Mouse (Mus musculus) forebrain, postnatal 0 days (tissue): ENCODE data around the gene Rflna. TPM values are rescaled to one million over a fixed set of nuclear protein-coding genes. Genes with fewer than 3 reads are reported as not detected.

Experiments used
- ATAC-seq: fragments of 200-750 bp; cut with Nextera tagmentation; 2 replicates; pipeline ENCODE4 v1.8.0; 2017; ENCODE audit warnings: mild to moderate bottlenecking, moderate library complexity
- DNase-seq: peaks from one replicate; pipeline ENCODE4 v3.0.0-alpha.2; 2015
- H3K27ac ChIP-seq: fragments of 300-500 bp; sonication (generic); 2 replicates; pipeline ENCODE4 v1.5.1; 2014; ENCODE audit warnings: low read depth, mild to moderate bottlenecking, antibody characterized with exemption, low read length, moderate library complexity, mixed read lengths
- H3K27me3 ChIP-seq: fragments of 300-500 bp; sonication (generic); 2 replicates; pipeline ENCODE4 v1.6.1; 2014; ENCODE audit warnings: mild to moderate bottlenecking, low read length, mixed read lengths; ENCODE audit not compliant: insufficient read depth
- H3K36me3 ChIP-seq: fragments of 300-500 bp; sonication (generic); 2 replicates; pipeline ENCODE4 v1.6.1; 2014; ENCODE audit warnings: mild to moderate bottlenecking, moderate library complexity; ENCODE audit not compliant: insufficient read depth
- H3K4me1 ChIP-seq: fragments of 300-500 bp; sonication (generic); 2 replicates; pipeline ENCODE4 v1.6.1; 2014; ENCODE audit warnings: antibody characterized with exemption; ENCODE audit not compliant: insufficient read depth
- H3K4me2 ChIP-seq: fragments of 300-500 bp; sonication (generic); 2 replicates; pipeline ENCODE4 v1.6.1; 2014; ENCODE audit warnings: low read depth, mild to moderate bottlenecking, moderate library complexity
- H3K4me3 ChIP-seq: fragments of 300-500 bp; sonication (generic); 2 replicates; pipeline ENCODE4 v1.5.1; 2014; ENCODE audit warnings: low read depth, low read length, mixed read lengths
- H3K9ac ChIP-seq: fragments of 300-500 bp; sonication (generic); 2 replicates; pipeline ENCODE4 v1.6.1; 2014; ENCODE audit warnings: mild to moderate bottlenecking
- H3K9me3 ChIP-seq: fragments of 300-500 bp; sonication (generic); 2 replicates; pipeline ENCODE4 v1.6.1; 2016; ENCODE audit warnings: low read length
- CTCF ChIP-seq: sonication (generic); IDR thresholded peaks from 2 replicates; pipeline ENCODE4 v1.5.1; 2016; ENCODE audit warnings: antibody characterized with exemption, control low read depth, low read depth
- WGBS: fragments of 180-500 bp; shearing (Covaris S2); extraction: QIAGEN DNeasy Blood & Tissue Kit; methylation state at CpG from one replicate; pipeline ENCODE4 v1.1.7; 2014; 5-methylcytosine and 5-hydroxymethylcytosine counted together
- polyA plus RNA-seq: library from polyadenylated mRNA; unstranded; fragments of >200 nt; fragmentation: Nextera tagmentation; extraction: Ambion mirVana; gene quantifications from 2 replicates; pipeline ENCODE4 v1.2.1, GENCODE M21; 2015
- total RNA-seq: library from RNA; depleted of rRNA; stranded (reverse); fragments of >200 nt; gene quantifications from 2 replicates; pipeline ENCODE4 v1.2.3, GENCODE M21; 2014

Gene Rflna
- total and polyA plus RNA-seq, 2 experiments from 2014 or later = 3.2 to 4.4 TPM

DNA sequence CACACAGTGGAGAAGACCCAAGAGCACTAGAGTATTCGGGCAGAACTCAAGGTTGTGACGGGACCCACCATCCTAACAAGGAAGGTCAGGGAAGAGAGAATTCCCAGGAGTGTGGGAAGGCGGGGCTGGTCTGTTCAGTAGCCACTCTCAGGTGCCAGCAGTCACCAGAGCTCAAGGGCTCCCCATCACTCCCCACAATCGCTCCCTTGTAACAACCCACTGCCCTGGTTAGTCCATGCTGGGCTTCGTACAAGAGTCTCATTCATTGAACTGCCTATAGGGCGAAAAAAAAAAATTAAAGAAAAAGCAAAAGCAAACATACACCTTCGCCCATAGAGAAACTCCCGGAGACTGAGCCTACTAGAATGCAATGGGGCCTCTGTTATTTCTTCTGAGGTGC lies 10.7 kb upstream of the Rflna start:
- Histone ChIP-seq H3K9ac (no peak overlapping the region), H3K4me2 (no peak overlapping the region), H3K36me3 (no peaks in the 10 kb centered on the region), H3K27ac (no peak overlapping the region), H3K9me3 (no peaks in the 10 kb centered on the region), H3K4me3 (no peak overlapping the region), H3K27me3 (no peaks in the 10 kb centered on the region), H3K4me1 (no peaks in the 10 kb centered on the region)
- DNase-seq (no peak), ATAC-seq (no peak)
- TF ChIP-seq CTCF = no peak
- WGBS = 84% methylated on average over 8 of the region's 8 CpGs

DNA sequence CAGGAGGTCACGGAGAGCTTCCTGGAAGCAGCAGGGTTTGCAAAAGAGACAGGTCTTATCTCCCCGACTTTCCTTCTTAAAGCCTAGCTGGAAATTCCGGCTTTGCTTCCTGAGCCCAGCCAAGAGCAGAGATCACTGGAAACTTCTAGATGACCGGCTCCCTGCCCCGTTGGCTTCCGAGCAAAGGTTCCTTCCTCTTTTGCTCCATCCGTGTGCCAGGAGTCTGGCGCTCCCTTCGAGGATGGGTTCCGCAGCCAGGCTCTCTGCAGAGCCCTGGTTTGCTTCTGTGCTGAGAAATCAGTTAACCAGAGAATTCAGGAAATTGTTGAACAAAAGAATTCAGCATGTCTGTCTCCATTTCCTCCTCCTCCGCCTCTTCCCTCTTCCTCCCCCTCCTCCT lies 10.1 kb upstream of the Rflna start:
- ATAC-seq (no peak), DNase-seq (no peak)
- no peak for TF ChIP-seq CTCF
- H3K4me2 ChIP-seq = no peak overlapping the region
- 75% methylated on average over 11 of the region's 11 CpGs for WGBS
- no peaks in the 10 kb centered on the region for H3K9me3 ChIP-seq
- no peaks in the 10 kb centered on the region for H3K27me3 ChIP-seq
- H3K4me1 ChIP-seq = no peaks in the 10 kb centered on the region
- H3K4me3 ChIP-seq = no peak overlapping the region
- H3K9ac ChIP-seq = no peak overlapping the region
- no peak overlapping the region for H3K27ac ChIP-seq
- no peaks in the 10 kb centered on the region for H3K36me3 ChIP-seq

DNA sequence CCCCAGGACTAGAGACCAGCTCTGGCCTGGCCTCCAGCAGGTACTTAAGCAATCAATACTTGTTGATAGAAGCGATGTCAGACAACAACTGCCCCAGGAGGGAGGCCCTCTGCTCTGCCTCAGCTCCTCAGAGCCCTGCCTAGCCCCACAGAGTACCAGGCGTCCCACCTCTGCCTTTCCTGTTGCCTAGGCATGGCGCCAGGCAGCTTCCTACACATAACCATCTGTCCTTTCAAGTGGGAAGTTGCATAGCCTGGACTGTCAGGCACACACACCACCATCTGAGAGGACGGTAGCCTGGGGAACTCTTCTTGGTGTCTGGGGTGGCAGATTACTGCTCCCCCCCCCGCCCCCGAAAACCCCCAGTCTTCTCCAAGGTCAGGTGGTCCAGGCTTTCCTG lies 6.2 kb upstream of the Rflna start:
- Histone ChIP-seq H3K9ac (no peak overlapping the region), H3K27ac (no peak overlapping the region), H3K36me3 (no peaks in the 10 kb centered on the region), H3K4me1 (no peaks in the 10 kb centered on the region), H3K4me3 (no peak overlapping the region), H3K9me3 (no peaks in the 10 kb centered on the region), H3K4me2 (no peak overlapping the region), H3K27me3 (no peaks in the 10 kb centered on the region)
- ATAC-seq = no peak
- 59% methylated on average over 6 of the region's 6 CpGs for WGBS
- TF ChIP-seq CTCF = no peak
- no peak for DNase-seq

DNA sequence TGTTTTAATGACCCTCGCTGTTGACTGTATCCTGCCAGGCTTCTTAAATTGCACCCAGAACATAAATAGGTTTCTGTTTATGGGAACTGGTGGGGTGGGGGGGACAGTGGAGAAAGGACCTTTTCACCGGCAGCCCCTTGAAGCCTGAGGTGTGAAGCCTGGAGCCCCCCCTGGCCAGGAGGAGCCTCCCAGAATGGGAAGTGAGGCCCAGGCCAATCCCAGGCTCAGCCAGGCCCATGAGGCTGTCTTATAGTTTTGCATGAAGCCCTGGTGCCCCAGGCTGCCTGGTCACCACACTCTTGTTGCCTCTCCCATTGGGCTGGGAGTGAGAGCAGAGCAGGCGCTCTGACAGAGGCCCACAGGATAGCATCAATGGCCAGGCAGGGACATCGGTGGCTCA lies 5.1 kb upstream of the Rflna start:
- DNase-seq (no peak), ATAC-seq (no peak)
- H3K4me1 ChIP-seq = no peaks in the 10 kb centered on the region
- TF ChIP-seq CTCF = no peak
- whole genome bisulfite sequencing = 83% methylated on average over 4 of the region's 4 CpGs
- 0 out of 2 replicates have a peak, but pooled peaks cover 5% of the 10 kb centered on the region for H3K27me3 ChIP-seq
- no peak overlapping the region for H3K4me2 ChIP-seq
- H3K4me3 ChIP-seq = no peak overlapping the region
- no peak overlapping the region for H3K9ac ChIP-seq
- no peak overlapping the region for H3K27ac ChIP-seq
- no peaks in the 10 kb centered on the region for H3K9me3 ChIP-seq
- H3K36me3 ChIP-seq = no peaks in the 10 kb centered on the region

DNA sequence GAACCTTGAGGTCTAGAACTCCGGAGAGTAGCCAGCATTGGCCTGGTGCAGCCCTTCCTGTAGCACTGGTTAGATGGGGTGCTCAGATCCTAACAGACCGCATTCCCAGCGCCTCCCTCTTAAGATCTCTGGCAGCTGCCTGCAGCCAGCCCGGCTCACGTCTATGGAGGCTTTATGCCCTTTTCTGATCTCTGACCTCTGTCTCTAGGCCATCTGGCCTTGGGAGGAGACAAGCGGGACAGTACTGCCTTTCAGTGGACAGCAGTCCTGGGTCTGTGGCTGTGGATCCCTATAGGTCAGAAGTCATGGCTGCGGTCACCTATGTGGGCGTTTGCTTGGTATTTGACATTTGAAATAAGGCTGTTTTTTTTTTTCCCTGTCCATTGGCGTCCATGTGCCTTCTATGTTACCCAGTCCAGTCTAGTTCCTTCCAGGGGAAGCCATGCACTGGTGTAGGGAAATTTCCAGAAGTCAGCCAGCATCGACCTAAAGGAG lies 2.2 kb upstream of the Rflna start:
- DNase-seq = no peak
- H3K4me3 ChIP-seq = no peak overlapping the region
- H3K27me3 ChIP-seq = peaks cover 21% of the 10 kb centered on the region; the same call in 1 of the 2 replicates
- no peak overlapping the region for H3K9ac ChIP-seq
- no peaks in the 10 kb centered on the region for H3K9me3 ChIP-seq
- H3K4me1 ChIP-seq = no peaks in the 10 kb centered on the region
- ATAC-seq = no peak
- 81% methylated on average over 10 of the region's 10 CpGs for WGBS
- H3K36me3 ChIP-seq = no peaks in the 10 kb centered on the region
- no peak for TF ChIP-seq CTCF
- no peak overlapping the region for H3K4me2 ChIP-seq
- H3K27ac ChIP-seq = no peak overlapping the region

DNA sequence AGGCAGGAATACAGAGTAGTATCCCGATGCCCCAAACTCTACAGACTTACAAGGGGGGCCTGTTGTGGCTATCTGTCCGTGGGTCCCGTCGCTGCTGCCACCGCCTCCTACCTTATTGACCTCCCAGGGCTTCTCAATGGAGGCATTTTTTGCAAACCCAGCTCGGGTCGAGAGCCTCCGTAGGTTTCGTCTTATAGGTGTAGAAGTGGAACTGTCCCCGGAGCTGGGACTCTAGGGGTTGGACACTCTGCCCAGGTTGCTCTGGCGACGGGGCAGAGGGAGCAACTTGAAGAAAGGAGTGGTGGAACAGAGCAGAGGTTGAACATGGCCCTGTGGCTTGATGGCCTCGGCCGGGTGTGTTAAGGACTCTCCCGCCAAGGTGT lies 843 bp downstream of the Rflna start:
- no peaks in the 10 kb centered on the region for H3K36me3 ChIP-seq
- peak overlapping the region; percentile 21; the same call in 1 of the 2 replicates for H3K4me3 ChIP-seq
- peak overlapping the region; percentile 44; the same call in 1 of the 2 replicates for H3K4me2 ChIP-seq
- DNase-seq = no peak
- no peak overlapping the region for H3K27ac ChIP-seq
- no peak overlapping the region for H3K9ac ChIP-seq
- ATAC-seq = no peak
- no peaks in the 10 kb centered on the region for H3K9me3 ChIP-seq
- H3K4me1 ChIP-seq = no peaks in the 10 kb centered on the region
- peaks cover 21% of the 10 kb centered on the region; the same call in 1 of the 2 replicates for H3K27me3 ChIP-seq
- 14% methylated on average over 15 of the region's 15 CpGs for WGBS
- no peak for TF ChIP-seq CTCF

DNA sequence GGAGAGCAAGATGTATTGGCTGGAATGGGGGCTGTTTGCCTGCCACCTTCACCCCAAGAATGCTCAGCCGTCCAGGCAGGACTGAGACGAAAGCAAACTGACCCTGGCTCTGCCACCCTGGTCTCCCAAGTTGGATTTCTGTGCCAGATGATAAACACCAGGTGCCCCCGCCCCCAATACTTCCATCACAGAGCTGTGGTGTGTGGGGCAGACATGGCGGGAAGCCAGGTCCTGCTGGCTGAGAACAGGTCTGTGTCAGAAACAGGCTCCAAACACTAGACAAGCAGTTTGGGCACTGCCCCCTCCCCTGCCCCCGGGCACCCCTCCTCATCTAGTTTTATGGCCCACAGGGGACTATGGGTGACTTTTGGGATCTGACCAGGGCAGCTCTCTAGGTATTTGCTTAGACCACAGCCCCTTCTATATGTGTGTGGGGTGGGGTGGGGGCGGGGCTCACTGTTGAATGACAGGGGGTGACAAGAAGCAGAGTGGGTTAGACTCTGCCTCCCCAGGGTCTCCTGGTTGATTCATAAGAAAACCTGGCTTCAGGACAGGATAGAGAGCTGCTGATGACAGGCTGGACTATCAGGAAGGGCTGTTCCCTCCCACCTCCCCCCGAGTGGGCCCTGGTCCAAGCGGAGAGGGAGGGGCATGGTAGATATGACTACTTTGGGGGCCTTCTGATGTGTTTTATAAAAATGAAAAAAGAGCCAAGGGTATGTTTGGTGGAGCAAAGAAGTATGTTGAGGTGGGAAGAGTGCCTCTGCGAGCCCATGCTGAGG lies 3.0 kb downstream of the Rflna start:
- Histone ChIP-seq H3K4me1 (no peaks in the 10 kb centered on the region), H3K4me2 (no peak overlapping the region), H3K4me3 (no peak overlapping the region), H3K9ac (no peak overlapping the region), H3K9me3 (no peaks in the 10 kb centered on the region), H3K27me3 (peaks cover 21% of the 10 kb centered on the region; the same call in 1 of the 2 replicates), H3K36me3 (no peaks in the 10 kb centered on the region), H3K27ac (no peak overlapping the region)
- no peak for DNase-seq
- ATAC-seq = peak; percentile 34; the same call in 1 of the 2 replicates
- TF ChIP-seq CTCF = no peak
- WGBS = 58% methylated on average over 9 of the region's 9 CpGs
